Mouse (Mus musculus) heart, embryonic 12.5 days (tissue): Measurements from ENCODE around the gene Rgcc. TPM values are rescaled to one million over a fixed set of nuclear protein-coding genes. Genes with fewer than 3 reads are reported as not detected.
A peak's percentile ranks its signal among the peaks of the same experiment; 100 is the strongest.

ENCODE experiments used
- ATAC-seq: fragments of 200-750 bp; cut with Nextera tagmentation; 2 replicates; pipeline ENCODE4 v1.8.0; 2017; ENCODE audit warnings: moderate TSS enrichment, moderate library complexity; ENCODE audit not compliant: insufficient number of reproducible peaks, low FRiP score
- H3K27ac ChIP-seq: fragments of 300-500 bp; sonication (generic); 2 replicates; pipeline ENCODE4 v1.5.1; 2016; ENCODE audit warnings: mild to moderate bottlenecking, moderate library complexity; ENCODE audit not compliant: poor library complexity, severe bottlenecking
- H3K27me3 ChIP-seq: fragments of 300-500 bp; sonication (generic); replicated peaks from 2 replicates; pipeline ENCODE4 v1.6.1; 2016; ENCODE audit warnings: mild to moderate bottlenecking, moderate library complexity
- H3K36me3 ChIP-seq: fragments of 300-500 bp; sonication (generic); 2 replicates; pipeline ENCODE4 v1.6.1; 2016; ENCODE audit warnings: mild to moderate bottlenecking, moderate library complexity
- H3K4me1 ChIP-seq: fragments of 300-500 bp; sonication (generic); replicated peaks from 2 replicates; pipeline ENCODE4 v1.6.1; 2016; ENCODE audit warnings: mild to moderate bottlenecking
- H3K4me2 ChIP-seq: fragments of 300-500 bp; sonication (generic); 2 replicates; pipeline ENCODE4 v1.6.1; 2016; ENCODE audit warnings: mild to moderate bottlenecking, moderate library complexity
- H3K4me3 ChIP-seq: fragments of 300-500 bp; sonication (generic); 2 replicates; pipeline ENCODE4 v1.5.1; 2016; ENCODE audit warnings: mild to moderate bottlenecking
- H3K9ac ChIP-seq: fragments of 300-500 bp; sonication (generic); 2 replicates; pipeline ENCODE4 v1.6.1; 2016; ENCODE audit warnings: mild to moderate bottlenecking, moderate library complexity
- H3K9me3 ChIP-seq: fragments of 300-500 bp; sonication (generic); replicated peaks from 2 replicates; pipeline ENCODE4 v1.6.1; 2016; ENCODE audit warnings: mild to moderate bottlenecking, moderate library complexity
- WGBS: fragments of 180-500 bp; shearing (Covaris S2); methylation state at CpG from one replicate; pipeline ENCODE4 v1.1.7; 2016; 5-methylcytosine and 5-hydroxymethylcytosine counted together
- polyA plus RNA-seq: library from polyadenylated mRNA; unstranded; fragments of >200 nt; fragmentation: Nextera tagmentation; extraction: Ambion mirVana; gene quantifications from 2 replicates; pipeline ENCODE4 v1.2.1, GENCODE M21; 2016

Gene Rgcc
- 9.3 and 11.6 TPM in 2 replicates for polyA plus RNA-seq

- Histone ChIP-seq H3K4me2 (peak within 1 kb of the TSS; percentile 99), H3K9me3 (no peaks in the 10 kb centered on the region), H3K27me3 (peaks cover 31% of the 10 kb centered on the region), H3K4me1 (peaks cover 31% of the 10 kb centered on the region), H3K27ac (no peak within 1 kb of the TSS), H3K9ac (peak within 1 kb of the TSS; percentile 67), H3K36me3 (no peaks in the 10 kb centered on the region), H3K4me3 (peak within 1 kb of the TSS; percentile 57)
- peak; percentile 97 for ATAC-seq
- under 1% methylated on average over 34 of the region's 34 CpGs for WGBS
Measured at GRCm38 (mm10) chr14:79301466-79301875, at the start of gene Rgcc. Gene Rgcc (minus strand): TSS chr14:79301645.

- H3K4me1 ChIP-seq, result no peaks in the 10 kb centered on the region
- 61% methylated on average over 3 of the region's 3 CpGs for WGBS
- H3K27ac ChIP-seq, result no peak overlapping the region
- no peak overlapping the region for H3K4me2 ChIP-seq
- H3K36me3 ChIP-seq, result peaks cover 47% of the 10 kb centered on the region
- H3K9ac ChIP-seq, result no peak overlapping the region
- H3K4me3 ChIP-seq, result no peak overlapping the region
- ATAC-seq, result no peak
- no peaks in the 10 kb centered on the region for H3K27me3 ChIP-seq
- no peaks in the 10 kb centered on the region; the same call in 1 of the 2 replicates for H3K9me3 ChIP-seq
Measured at GRCm38 (mm10) chr14:79346384-79346783, 44.9 kb upstream of the Rgcc start.

- Histone ChIP-seq H3K27me3 (no peaks in the 10 kb centered on the region), H3K4me1 (peaks cover 16% of the 10 kb centered on the region), H3K36me3 (peaks cover 46% of the 10 kb centered on the region), H3K4me3 (no peak overlapping the region), H3K9me3 (no peaks in the 10 kb centered on the region), H3K9ac (no peak overlapping the region), H3K4me2 (no peak overlapping the region), H3K27ac (no peak overlapping the region)
- ATAC-seq, result no peak
- 88% methylated on average over 3 of the region's 3 CpGs for WGBS
Measured at GRCm38 (mm10) chr14:79335613-79336012, 34.2 kb upstream of the Rgcc start.

DNA sequence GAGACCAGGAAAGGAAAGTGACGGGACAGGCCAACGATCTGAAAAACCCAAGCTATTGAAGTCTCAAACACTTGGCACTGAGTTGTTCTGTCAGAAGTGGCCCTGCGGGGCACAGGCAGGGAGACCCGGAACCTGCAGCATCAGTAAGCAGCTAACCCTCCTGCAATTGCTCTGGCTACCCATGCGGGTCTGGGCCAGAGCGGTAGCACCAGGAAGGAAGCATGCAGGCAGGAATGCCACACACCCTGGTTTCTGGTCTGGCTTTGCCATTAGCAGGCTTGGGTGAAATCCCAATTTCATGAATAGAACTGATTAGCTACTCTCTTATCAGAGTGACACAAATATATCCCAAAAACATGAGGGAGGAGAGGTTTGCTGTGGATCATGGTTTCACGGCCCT is 30.5 kb upstream of the Rgcc start:
- peaks cover 16% of the 10 kb centered on the region for H3K4me1 ChIP-seq
- WGBS, result 46% methylated on average over 7 of the region's 7 CpGs
- peak overlapping the region; percentile 2; the same call in 1 of the 2 replicates for H3K27ac ChIP-seq
- peak overlapping the region; percentile 53; the same call in 1 of the 2 replicates for H3K4me2 ChIP-seq
- no peaks in the 10 kb centered on the region for H3K27me3 ChIP-seq
- H3K9ac ChIP-seq, result 0 out of 2 replicates have a peak overlapping the region, but pooled peaks have one; percentile 22
- peaks cover 29% of the 10 kb centered on the region for H3K36me3 ChIP-seq
- H3K9me3 ChIP-seq, result no peaks in the 10 kb centered on the region
- no peak overlapping the region for H3K4me3 ChIP-seq
- peak; percentile 20; the same call in 1 of the 2 replicates for ATAC-seq

DNA sequence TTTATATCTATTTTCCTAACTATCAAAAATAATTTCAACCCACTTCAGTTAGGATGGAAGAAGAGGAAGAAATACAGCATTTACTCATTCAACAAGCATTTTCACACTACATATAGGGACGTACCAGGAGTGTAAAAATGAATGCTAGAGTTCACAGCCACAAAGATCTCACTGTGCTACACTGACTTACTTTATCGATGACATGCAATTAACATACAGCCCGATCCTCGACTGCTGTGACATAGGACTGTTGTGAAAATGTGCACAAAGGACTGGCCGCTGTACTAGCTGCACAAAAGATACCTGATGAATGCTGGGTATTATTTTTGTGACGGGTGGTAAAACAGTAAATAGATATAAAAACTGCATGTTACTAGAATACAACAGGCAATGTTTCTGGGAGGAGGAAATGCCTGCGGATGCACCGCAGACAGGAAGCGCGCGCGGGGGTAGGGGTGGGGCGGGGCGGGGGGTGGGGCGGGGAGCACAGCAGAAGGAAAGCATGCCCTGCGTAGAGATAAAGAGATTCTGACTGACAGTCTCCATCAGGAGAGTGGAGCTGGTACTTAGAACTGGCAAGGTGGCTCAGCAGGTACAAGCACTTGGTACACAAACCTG is 29.6 kb upstream of the Rgcc start:
- Histone ChIP-seq H3K27me3 (no peaks in the 10 kb centered on the region), H3K9ac (no peak overlapping the region), H3K36me3 (peaks cover 22% of the 10 kb centered on the region), H3K4me1 (peaks cover 16% of the 10 kb centered on the region), H3K9me3 (no peaks in the 10 kb centered on the region), H3K4me2 (peak overlapping the region; percentile 53), H3K4me3 (peak overlapping the region; percentile 2), H3K27ac (no peak overlapping the region)
- WGBS, result 34% methylated on average over 16 of the region's 16 CpGs
- peak; percentile 64; the same call in 1 of the 2 replicates for ATAC-seq

DNA sequence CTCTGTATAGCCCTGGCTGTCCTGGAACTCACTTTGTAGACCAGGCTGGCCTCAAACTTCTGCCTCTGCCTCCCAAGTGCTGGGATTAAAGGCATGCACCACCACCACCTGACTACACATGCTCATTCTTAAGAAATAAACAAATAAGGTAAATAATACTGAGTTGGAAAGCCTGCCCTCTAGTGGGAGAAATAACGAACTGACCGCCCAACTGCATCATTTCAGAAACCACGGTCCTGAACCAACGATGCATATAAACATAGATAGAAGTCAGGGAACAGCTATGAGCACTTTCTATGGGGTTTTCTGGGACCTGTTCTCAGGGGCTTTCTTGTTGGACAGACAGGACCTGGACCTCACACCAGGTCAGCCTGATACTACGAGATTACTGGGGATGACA is 25.6 kb upstream of the Rgcc start:
- WGBS, result 27% methylated on average over 5 of the region's 5 CpGs
- Histone ChIP-seq H3K9ac (no peak overlapping the region), H3K27ac (no peak overlapping the region)

GRCm38 (mm10) chr14:79324112-79324840 is 22.8 kb upstream of the Rgcc start:
- Histone ChIP-seq H3K4me1 (peaks cover 4% of the 10 kb centered on the region; the same call in 1 of the 2 replicates), H3K4me2 (no peak overlapping the region), H3K9ac (no peak overlapping the region), H3K9me3 (no peaks in the 10 kb centered on the region), H3K4me3 (no peak overlapping the region), H3K27ac (no peak overlapping the region), H3K36me3 (peaks cover 4% of the 10 kb centered on the region; the same call in 1 of the 2 replicates), H3K27me3 (no peaks in the 10 kb centered on the region)
- no peak for ATAC-seq
- WGBS, result 77% methylated on average over 10 of the region's 10 CpGs

More for the DNA sequence above, 25.6 kb upstream of the Rgcc start:
- no peak for ATAC-seq
- peaks cover 4% of the 10 kb centered on the region; the same call in 1 of the 2 replicates for H3K36me3 ChIP-seq
- no peaks in the 10 kb centered on the region for H3K9me3 ChIP-seq
- no peaks in the 10 kb centered on the region for H3K27me3 ChIP-seq
- peaks cover 16% of the 10 kb centered on the region for H3K4me1 ChIP-seq
- no peak overlapping the region for H3K4me3 ChIP-seq
- no peak overlapping the region for H3K4me2 ChIP-seq

- Histone ChIP-seq H3K4me2 (no peak overlapping the region), H3K9ac (no peak overlapping the region), H3K27me3 (no peaks in the 10 kb centered on the region), H3K36me3 (no peaks in the 10 kb centered on the region), H3K27ac (no peak overlapping the region), H3K4me1 (peaks cover 4% of the 10 kb centered on the region; the same call in 1 of the 2 replicates), H3K4me3 (no peak overlapping the region), H3K9me3 (no peaks in the 10 kb centered on the region)
- 82% methylated on average over 5 of the region's 5 CpGs for WGBS
- no peak for ATAC-seq
Measured at GRCm38 (mm10) chr14:79321881-79322280, 20.4 kb upstream of the Rgcc start.

DNA sequence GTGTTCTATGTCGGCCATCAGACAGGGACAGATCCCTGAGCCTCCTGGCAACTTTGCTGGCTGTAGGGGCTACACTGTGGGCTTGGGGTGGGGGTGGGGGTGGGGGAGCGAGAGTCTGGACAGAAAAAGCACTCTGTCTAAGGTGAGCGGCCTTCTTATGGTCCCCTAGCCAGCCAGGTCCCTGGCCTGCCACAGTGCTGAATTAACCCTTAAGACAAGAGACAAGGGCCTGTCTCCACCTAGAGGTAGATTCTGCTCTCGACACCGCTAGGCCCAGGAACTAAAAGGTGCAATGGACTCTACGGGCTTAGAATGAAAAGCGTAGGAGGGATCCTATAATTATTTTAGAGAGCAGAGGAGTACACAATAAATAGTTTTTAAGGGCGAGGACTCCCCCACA is 19.7 kb upstream of the Rgcc start:
- ATAC-seq, result peak; percentile 42; the same call in 1 of the 2 replicates
- WGBS, result 25% methylated on average over 8 of the region's 8 CpGs

GRCm38 (mm10) chr14:79317602-79318001 is 16.2 kb upstream of the Rgcc start:
- H3K9ac ChIP-seq, result no peak overlapping the region
- WGBS, result 66% methylated on average over 2 of the region's 2 CpGs
- no peak overlapping the region for H3K27ac ChIP-seq
- no peak overlapping the region for H3K4me2 ChIP-seq
- peaks cover 4% of the 10 kb centered on the region; the same call in 1 of the 2 replicates for H3K4me1 ChIP-seq
- H3K27me3 ChIP-seq, result no peaks in the 10 kb centered on the region
- H3K4me3 ChIP-seq, result no peak overlapping the region
- no peaks in the 10 kb centered on the region for H3K36me3 ChIP-seq
- no peak for ATAC-seq
- no peaks in the 10 kb centered on the region for H3K9me3 ChIP-seq

More for the DNA sequence above, 19.7 kb upstream of the Rgcc start:
- 0 out of 2 replicates have a peak overlapping the region, but pooled peaks have one; percentile 11 for H3K4me2 ChIP-seq
- peaks cover 4% of the 10 kb centered on the region; the same call in 1 of the 2 replicates for H3K4me1 ChIP-seq
- no peaks in the 10 kb centered on the region for H3K27me3 ChIP-seq
- H3K27ac ChIP-seq, result no peak overlapping the region
- no peak overlapping the region for H3K4me3 ChIP-seq
- H3K9me3 ChIP-seq, result no peaks in the 10 kb centered on the region
- H3K9ac ChIP-seq, result no peak overlapping the region
- H3K36me3 ChIP-seq, result no peaks in the 10 kb centered on the region

DNA sequence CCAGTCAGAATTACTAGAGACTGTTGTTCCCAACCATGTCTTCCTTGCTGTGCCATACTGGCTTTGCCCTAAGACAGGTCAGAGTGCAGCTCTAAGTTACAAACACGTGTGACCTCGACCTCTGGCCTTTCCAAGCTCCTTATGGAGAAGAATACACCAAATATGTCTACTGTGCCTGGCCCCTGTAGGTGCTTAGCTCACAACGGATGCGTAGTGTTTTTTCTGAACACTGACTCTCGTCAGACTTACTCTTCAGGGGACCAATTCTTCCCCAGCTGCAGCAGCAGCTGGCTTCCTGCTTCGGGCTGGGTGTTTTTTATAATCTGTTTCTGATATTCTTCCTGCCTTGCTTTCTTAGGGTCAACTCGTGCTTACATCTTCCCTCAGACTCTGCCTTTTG is 14.4 kb upstream of the Rgcc start:
- WGBS, result 66% methylated on average over 7 of the region's 7 CpGs
- Histone ChIP-seq H3K27ac (no peak overlapping the region), H3K9me3 (no peaks in the 10 kb centered on the region), H3K4me3 (no peak overlapping the region), H3K27me3 (no peaks in the 10 kb centered on the region), H3K4me1 (0 out of 2 replicates have a peak, but pooled peaks cover 4% of the 10 kb centered on the region), H3K36me3 (no peaks in the 10 kb centered on the region), H3K4me2 (no peak overlapping the region), H3K9ac (no peak overlapping the region)
- ATAC-seq, result no peak
